Mouse (Mus musculus) CD4-positive naive resting alpha-beta T cell, adult 76 days (primary cell): ENCODE results near the gene Chic2. TPM values are rescaled to one million over a fixed set of nuclear protein-coding genes. Genes with fewer than 3 reads are reported as not detected.

Experiments used
- total RNA-seq: library from RNA; stranded (reverse); gene quantifications from one replicate; pipeline ENCODE4 v1.2.4, GENCODE M21; 2023

Gene Chic2
- total RNA-seq: 56.3 TPM

DNA sequence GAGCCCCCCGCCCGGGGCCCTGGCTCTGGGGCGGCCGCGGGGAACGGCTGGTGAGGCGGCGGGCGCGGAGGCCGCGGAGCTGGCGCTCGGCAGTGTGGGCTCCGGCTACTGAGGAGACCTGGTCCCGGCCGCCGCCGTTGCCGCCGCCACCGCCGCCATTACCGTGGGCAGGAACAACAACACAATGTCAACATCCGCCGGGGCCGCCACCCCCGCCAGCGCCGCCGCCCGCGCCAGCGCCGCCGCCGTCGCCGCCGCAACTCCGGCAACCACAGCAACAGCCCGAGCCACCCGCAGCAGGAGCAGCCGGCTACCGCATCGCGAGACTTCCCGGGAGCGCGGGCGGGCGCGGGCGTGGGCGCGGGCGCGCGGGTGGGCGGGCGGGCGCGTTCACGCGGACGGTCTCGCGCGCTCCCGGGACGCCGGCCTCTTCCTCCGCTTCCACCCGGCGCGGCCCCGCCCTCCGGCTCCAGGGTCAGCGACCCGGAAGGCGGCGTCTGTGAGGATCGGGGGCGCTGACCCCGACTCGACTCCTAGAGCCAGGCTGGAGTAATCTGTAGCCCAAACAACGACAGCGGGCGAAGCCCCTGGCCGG, at the start of gene Chic2:
TSS of gene Chic2 (minus strand) at position 465 of the 595 bp plus-strand sequence.

GRCm38 (mm10) chr5:75075383-75075941, 30.9 kb upstream of the Chic2 start, which contains the start of gene Gsx2:
Gsx2 (plus strand) TSS chr5:75075601.

Other genes with a start within 250 kb of the Chic2 start
- not detected for gene Gsx2, start 30.8 kb upstream of the Chic2 start, total RNA-seq
- gene Pdgfra, start 107.5 kb upstream of the Chic2 start, total RNA-seq: not detected